Comparison of ENCODE assay signal across 31 mouse cellular contexts in the genomic region with DNA sequence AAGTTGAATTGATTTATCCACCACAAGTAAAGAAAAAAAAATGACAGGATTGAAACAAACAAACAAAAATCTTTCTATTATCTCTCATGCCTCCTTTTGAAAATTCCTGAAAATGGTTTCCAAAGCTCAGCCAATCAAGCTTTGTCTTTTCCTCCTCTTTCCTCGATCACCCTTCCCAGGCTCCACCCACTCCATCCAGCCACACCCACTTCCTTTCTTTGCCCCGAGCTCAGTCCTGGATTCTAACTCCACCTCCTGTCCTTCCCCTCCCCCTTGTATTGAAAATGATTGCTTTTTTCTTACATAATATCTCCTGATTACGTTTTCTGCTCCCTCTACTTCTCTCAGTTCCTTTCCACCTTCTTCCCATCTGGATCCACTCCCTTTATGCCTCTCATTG.
DNase-seq lines count a peak whose midpoint lies in the region; ATAC-seq and TF ChIP-seq lines count a peak whose summit lies in the region.
"Had no signal": no experiment of that assay in that cellular context is flagged by ENCODE, and none has a peak within 500 bp of the region (broad histone marks: within the 10 kb centered on the region; RNA-seq: fewer than 3 reads in every experiment).

No protein-coding gene starts in this region.

- H3K27ac ChIP-seq in lung, postnatal 0 days (ENCODE audit: low read length): no peak overlapping the region
- H3K27ac ChIP-seq in midbrain, embryonic 15.5 days: no peak overlapping the region
- H3K27ac ChIP-seq: embryonic facial prominence, embryonic 10.5 days; embryonic facial prominence, embryonic 13.5 days; forebrain, embryonic 12.5 days; heart, adult 2 months; heart, embryonic 10.5 days; heart, embryonic 13.5 days; hindbrain, embryonic 14.5 days; hindbrain, postnatal 0 days had no signal

- TF ChIP-seq EP300 in lung, postnatal 0 days (IDR thresholded peaks at IDR 0.05): no peak

- no peak overlapping the region for H3K4me3 ChIP-seq in lung, postnatal 0 days (ENCODE audit: low read depth, low read length)
- no peak overlapping the region for H3K4me3 ChIP-seq in midbrain, embryonic 15.5 days
- H3K4me3 ChIP-seq: embryonic facial prominence, embryonic 10.5 days; embryonic facial prominence, embryonic 13.5 days; erythroblast, embryonic 14.5 days; forebrain, embryonic 12.5 days; heart, adult 2 months; heart, embryonic 10.5 days; heart, embryonic 13.5 days had no signal

- H3K4me1 ChIP-seq in lung, postnatal 0 days (ENCODE audit: insufficient read depth, low read depth, low read length): no peaks in the 10 kb centered on the region
- H3K4me1 ChIP-seq in midbrain, embryonic 15.5 days: no peaks in the 10 kb centered on the region
- H3K4me1 ChIP-seq: forebrain, embryonic 12.5 days; heart, embryonic 10.5 days; heart, embryonic 13.5 days had no signal

- no peaks in the 10 kb centered on the region for H3K27me3 ChIP-seq in lung, postnatal 0 days (replicated peaks; ENCODE audit: insufficient read depth, low read length)
- no peaks in the 10 kb centered on the region for H3K27me3 ChIP-seq in midbrain, embryonic 15.5 days (replicated peaks)
- H3K27me3 ChIP-seq: embryonic facial prominence, embryonic 13.5 days; forebrain, embryonic 12.5 days; heart, embryonic 13.5 days; Patski had no signal

- H3K9me3 ChIP-seq in lung, postnatal 0 days (ENCODE audit: low read length): no peaks in the 10 kb centered on the region
- no peaks in the 10 kb centered on the region for H3K9me3 ChIP-seq in midbrain, embryonic 15.5 days
- H3K9me3 ChIP-seq: embryonic facial prominence, embryonic 10.5 days; embryonic facial prominence, embryonic 13.5 days; forebrain, embryonic 12.5 days; heart, embryonic 10.5 days; heart, embryonic 13.5 days had no signal

- no peak for ATAC-seq in lung, postnatal 0 days
- no peak for ATAC-seq in midbrain, embryonic 15.5 days (replicated peaks)
- ATAC-seq: activated CD4-positive, CD25-positive, alpha-beta regulatory T cell, adult 4 months; CD4-positive, CD25-positive, alpha-beta regulatory T cell, adult 4 months; forebrain, embryonic 16.5 days; hindbrain, postnatal 0 days; inflammation-experienced regulatory T-cells, adult 6 months; Patski had no signal

- no peaks in the 10 kb centered on the region for H3K36me3 ChIP-seq in lung, postnatal 0 days (ENCODE audit: insufficient read depth, low read length)
- H3K36me3 ChIP-seq in midbrain, embryonic 15.5 days (replicated peaks): no peaks in the 10 kb centered on the region
- H3K36me3 ChIP-seq: embryonic facial prominence, embryonic 10.5 days; embryonic facial prominence, embryonic 13.5 days; forebrain, embryonic 12.5 days; heart, embryonic 10.5 days; heart, embryonic 13.5 days had no signal

- H3K4me2 ChIP-seq in lung, postnatal 0 days (replicated peaks; ENCODE audit: low read depth, low read length): no peak overlapping the region
- H3K4me2 ChIP-seq in midbrain, embryonic 15.5 days: no peak overlapping the region
- H3K4me2 ChIP-seq: embryonic facial prominence, embryonic 13.5 days; forebrain, embryonic 12.5 days; heart, embryonic 13.5 days; hindbrain, embryonic 14.5 days had no signal

- DNase-seq in lung, postnatal 0 days (ENCODE audit: low spot score): peak; percentile 11
- no peak for DNase-seq in lung, postnatal 14 days
- DNase-seq in 3T3-L1 (ENCODE audit: low read depth, low spot score) (peak; percentile 62), NIH3T3 (ENCODE audit: low read depth) (peak; percentile 36)
- no peak for DNase-seq in left cerebral cortex, adult 11 months (ENCODE audit: low spot score)
- DNase-seq: adrenal gland, adult 8-10 months; adrenal gland, postnatal 25 days; cerebellum, adult 11-12 months; cerebellum, adult 8-10 months; cerebellum, postnatal 10 days; cerebellum, postnatal 36 days; embryo, embryonic 11 days; gastrocnemius, postnatal 10 days; gastrocnemius, postnatal 36 days; heart, adult 2 months; heart, postnatal 14 days; heart, postnatal 4 days had no signal

- no peak for TF ChIP-seq CTCF in lung, postnatal 0 days (IDR thresholded peaks at IDR 0.05)

- 41% methylated on average over 3 of the region's 3 CpGs for WGBS in lung, postnatal 0 days
- 63% methylated on average over 3 of the region's 3 CpGs for WGBS in midbrain, embryonic 15.5 days

- H3K9ac ChIP-seq in lung, postnatal 0 days (replicated peaks; ENCODE audit: low read depth): no peak overlapping the region
- H3K9ac ChIP-seq in midbrain, embryonic 15.5 days: no peak overlapping the region
- H3K9ac ChIP-seq: embryonic facial prominence, embryonic 13.5 days; forebrain, embryonic 12.5 days; heart, embryonic 13.5 days; hindbrain, embryonic 14.5 days had no signal

Comparison
In these comparisons a context has a peak if more than half of its experiments do, and no peak if none do; other contexts are left out.
1. DNase-seq: peak in lung, postnatal 0 days (single experiment), 3T3-L1 (single experiment) and NIH3T3 (single experiment); none in lung, postnatal 14 days (single experiment) and left cerebral cortex, adult 11 months (single experiment).